Mouse (Mus musculus) gastrocnemius, adult 18-20 months (tissue): ENCODE results near the gene 4921504E06Rik. TPM values are rescaled to one million over a fixed set of nuclear protein-coding genes. Genes with fewer than 3 reads are reported as not detected.

ENCODE experiments used
- DNase-seq: peaks from one replicate; pipeline ENCODE4 v3.0.0; 2021; ENCODE audit warnings: low spot score
- total RNA-seq, 2 experiments: library from RNA; stranded (reverse); gene quantifications; 2 replicates each; pipeline ENCODE4 v1.2.3; 2021

4921504E06Rik gene
- total RNA-seq, 2 experiments from 2014 or later, result not detected

- DNase-seq, result no peak
Measured at GRCm38 (mm10) chr2:19505744-19506143, 48.0 kb downstream of the 4921504E06Rik start.

- no peak for DNase-seq
Measured at GRCm38 (mm10) chr2:19490262-19490661, 63.5 kb downstream of the 4921504E06Rik start.

DNA sequence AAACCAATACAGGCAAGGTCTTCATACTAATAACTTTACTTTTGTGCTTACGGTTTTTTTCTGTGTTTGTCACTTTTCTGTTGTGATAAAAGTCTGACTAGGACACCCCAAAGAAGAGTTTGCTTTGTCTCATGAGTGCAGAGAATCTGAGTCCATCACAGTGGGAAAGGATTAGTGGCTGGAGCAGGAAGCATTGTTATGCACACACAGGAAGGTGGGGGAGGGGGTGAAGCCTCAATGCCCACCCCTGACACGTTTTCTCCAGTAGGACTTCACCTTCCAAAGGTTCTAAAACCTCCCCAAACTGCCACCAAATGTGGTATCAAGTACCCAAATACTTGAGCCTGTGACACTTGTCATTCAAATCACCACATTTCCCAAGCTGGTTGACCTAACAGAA is 91.8 kb downstream of the 4921504E06Rik start:
- DNase-seq, result no peak

DNA sequence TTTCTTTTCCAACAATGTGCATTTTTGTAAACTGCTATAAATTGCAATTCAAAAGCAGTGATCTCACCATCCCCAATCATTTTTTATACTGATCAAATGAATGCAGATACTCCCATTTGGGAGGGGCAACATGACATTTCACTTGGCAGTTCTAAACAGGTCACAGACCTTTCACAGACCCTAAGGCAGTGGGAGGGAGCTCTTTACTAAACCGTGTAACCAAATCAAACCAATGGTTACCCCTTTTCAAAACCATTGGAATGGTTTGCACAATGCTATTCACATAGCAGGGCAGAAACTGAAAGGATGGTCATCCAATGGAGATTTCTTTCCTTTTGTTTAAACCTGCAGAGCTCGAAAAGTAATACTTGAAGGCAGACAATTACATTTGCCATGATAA is 94.9 kb downstream of the 4921504E06Rik start:
- DNase-seq, result no peak

DNA sequence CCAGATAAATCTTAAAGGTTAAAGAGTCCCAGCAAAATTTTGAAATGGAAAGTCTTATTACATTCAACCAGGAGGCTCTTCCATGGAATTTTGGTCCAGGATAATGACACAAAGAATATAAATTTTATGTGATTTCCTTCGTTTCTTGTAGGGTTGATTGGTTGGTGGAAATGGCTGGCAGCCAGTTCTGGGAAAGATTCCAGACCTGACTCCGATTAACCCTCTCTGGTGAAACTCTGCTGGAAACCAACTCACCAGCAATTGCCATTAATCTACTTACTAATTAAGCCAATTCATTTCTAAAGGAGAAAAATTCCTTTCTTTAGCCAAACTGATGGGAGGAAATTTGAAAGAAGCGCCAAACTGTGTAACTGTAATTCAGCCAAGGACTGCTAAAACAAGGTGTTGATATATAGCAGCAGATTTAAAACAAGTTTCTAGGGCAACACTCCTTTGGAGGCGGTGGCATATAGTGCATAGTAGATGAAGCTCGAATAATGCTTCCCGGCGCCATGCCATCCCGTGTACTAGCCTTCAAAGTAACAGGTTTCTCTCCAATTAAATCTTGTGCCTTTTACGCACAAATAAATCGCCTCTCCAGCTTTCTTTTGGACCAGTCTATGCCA is 97.7 kb downstream of the 4921504E06Rik start:
- no peak for DNase-seq

GRCm38 (mm10) chr2:19455228-19455627 is 98.5 kb downstream of the 4921504E06Rik start:
- DNase-seq, result no peak

DNA sequence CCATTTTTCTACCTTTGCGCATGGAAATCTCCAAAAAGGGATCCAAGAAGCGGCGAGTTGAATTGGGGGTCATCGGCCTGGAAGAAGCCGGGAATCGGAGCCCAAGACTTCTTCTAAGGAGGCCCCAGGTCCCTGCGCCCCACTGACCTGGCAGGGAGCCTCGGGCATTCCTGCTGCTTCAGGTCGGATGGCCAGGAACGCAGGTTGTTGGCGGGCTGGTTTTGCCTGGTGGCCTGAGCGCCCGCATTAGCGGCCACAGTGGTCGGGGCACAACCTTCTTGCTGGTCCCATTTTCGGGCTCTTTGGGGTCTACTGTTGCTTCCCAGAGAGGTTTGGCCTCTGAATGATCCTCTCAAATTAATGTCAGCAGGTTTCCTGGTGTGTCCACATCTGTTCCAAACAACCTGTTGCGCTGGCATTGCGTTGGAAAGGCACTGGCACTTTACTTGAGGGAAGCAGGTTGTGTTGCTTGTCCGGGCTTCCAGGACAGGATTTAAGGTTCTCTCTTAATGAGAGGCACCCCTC is 101.1 kb downstream of the 4921504E06Rik start:
- DNase-seq, result no peak

GRCm38 (mm10) chr2:19449308-19449707 is 104.4 kb downstream of the 4921504E06Rik start:
- DNase-seq, result no peak

GRCm38 (mm10) chr2:19448042-19448700 is 105.5 kb downstream of the 4921504E06Rik start:
- DNase-seq, result no peak

DNA sequence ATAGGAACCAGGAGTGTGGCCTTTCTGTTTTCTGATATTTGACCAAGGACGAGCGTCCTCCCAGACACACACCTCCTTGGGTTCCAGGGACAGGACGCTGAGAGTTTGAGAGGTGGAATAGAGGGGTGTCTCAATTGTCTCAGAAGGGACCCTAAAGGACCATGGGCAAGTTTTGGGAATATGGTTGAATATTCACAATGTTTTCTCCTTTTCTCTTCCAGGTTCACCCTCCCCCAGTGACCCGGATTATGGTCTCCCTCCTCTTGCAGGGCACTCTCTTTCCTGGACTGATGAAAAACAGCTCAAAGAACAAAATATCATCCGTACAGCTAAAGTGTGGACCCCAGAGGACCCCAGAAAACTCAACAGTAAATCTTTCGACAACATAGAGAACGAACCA is 107.0 kb downstream of the 4921504E06Rik start:
- no peak for DNase-seq

DNA sequence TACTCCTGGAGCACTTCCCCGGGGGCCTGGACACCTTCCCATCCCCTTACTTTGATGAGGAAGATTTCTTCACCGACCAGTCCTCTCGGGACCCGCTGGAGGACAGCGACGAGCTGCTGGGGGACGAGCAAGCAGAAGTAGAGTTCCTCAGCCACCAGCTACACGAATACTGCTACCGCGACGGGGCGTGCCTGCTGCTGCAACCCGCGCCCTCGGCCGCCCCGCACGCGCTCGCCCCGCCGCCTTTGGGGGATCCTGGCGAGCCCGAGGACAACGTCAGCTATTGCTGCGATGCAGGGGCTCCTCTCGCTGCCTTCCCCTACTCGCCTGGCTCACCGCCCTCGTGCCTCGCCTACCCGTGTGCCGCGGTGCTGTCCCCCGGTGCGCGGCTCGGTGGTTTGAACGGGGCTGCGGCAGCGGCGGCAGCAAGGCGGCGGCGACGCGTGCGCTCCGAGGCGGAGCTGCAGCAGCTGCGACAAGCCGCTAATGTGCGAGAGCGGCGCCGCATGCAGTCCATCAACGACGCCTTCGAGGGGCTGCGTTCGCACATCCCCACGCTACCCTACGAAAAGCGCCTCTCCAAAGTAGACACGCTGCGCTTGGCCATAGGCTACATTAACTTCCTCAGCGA is 107.7 kb downstream of the 4921504E06Rik start:
- DNase-seq, result no peak

DNA sequence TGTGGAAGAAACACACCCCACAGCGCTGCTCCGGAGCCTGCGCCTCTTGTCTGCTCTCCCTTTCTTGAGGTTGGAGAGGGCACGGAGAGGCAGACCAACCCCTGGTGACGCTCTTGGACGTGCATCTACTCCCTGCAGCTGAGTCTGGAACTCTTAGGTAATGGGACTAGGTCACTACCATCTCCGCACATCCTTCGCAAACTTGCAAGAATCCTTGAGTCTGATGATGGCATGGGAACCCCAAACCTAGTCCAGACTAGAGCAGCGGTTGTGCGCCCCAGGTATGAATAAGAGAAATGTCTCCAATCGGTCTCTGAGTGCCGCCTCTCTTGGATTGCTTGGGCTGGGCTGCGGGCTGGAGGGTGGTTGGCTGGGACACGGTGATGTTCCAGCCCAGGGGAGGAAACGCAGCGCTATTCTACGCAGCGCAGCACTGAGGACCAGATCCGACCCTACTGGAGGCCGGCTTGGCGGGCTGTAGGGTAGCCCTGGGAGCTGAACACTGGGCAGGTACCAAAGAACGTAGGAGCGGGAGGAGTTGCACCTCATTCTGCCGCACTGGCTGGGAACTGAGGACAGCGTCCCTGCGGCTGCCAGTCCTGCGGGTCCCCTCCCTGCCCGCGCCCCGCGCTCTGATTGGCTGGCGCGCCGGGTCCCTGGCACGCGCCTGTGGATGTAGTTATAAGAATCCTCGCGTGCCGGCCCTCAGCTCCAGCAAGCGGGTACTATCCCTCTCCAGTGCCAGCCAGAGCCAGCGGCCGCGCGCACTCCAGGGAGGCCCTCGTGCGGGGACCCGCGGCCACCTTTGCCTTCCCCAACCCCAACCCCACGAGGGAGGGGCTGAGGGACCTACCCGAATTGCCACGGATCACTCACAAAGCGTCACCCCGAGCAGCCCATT is 108.5 kb downstream of the 4921504E06Rik start, which contains the start of gene Ptf1a:
TSS of gene Ptf1a (plus strand) at position 733 of the 901 bp plus-strand sequence.
- DNase-seq, result no peak

GRCm38 (mm10) chr2:19444346-19444745 is 109.4 kb downstream of the 4921504E06Rik start:
- DNase-seq, result no peak

DNA sequence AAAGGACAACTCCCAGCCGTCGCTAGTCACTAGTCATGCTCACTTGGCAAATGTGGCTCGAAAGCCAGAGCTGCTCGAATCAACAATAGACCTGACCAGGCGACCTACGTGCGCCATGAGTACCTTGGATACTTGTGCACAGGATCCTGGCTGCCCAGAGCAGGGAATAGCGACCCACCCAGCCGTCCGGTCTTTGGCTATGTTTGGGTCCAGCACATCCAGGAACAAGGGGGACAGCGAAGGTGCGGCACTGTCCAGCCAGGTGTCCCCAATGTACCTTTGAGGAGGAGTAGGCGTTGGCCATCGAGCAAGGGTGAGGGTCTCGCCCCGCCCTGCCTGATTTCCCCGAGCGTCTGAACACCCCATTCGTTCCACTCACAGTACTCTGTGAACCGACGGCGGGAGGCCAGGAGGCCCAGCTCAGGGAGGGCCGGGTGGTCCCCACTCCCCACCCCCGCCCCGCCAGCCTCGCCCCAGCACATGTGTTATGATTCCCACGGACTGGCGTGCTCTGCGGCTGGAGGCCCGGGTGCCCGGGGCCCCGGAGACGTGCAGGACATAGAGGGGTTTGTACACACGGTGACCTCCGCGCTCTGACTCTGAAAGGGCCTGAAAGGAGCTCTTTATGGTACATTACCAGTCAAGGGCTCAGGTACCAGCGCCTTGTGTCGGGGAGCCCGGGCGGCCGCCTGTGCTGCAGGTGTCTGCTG is 121.9 kb downstream of the 4921504E06Rik start:
- no peak for DNase-seq

DNA sequence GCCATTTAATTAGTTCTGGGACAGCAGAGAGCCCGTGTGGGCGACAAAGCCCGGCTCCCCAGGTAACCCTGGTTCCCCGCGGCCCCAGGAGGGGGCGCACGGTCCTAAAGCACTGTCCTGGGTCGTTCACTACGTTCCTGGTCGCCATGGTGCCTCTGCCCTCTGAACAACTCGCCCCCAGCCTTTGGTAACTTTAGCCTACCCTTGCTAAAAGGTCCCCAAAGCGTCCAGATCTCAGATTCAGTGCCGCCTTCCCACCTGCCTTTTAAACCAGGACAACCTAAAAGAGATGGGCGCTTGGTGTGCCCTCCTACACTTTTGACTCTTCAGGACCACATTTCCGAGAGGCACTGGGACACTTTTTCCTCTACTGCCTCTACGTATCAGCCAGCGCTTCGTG is 122.5 kb downstream of the 4921504E06Rik start:
- no peak for DNase-seq

- DNase-seq, result no peak
Measured at GRCm38 (mm10) chr2:19430746-19431145, 123.0 kb downstream of the 4921504E06Rik start.

DNA sequence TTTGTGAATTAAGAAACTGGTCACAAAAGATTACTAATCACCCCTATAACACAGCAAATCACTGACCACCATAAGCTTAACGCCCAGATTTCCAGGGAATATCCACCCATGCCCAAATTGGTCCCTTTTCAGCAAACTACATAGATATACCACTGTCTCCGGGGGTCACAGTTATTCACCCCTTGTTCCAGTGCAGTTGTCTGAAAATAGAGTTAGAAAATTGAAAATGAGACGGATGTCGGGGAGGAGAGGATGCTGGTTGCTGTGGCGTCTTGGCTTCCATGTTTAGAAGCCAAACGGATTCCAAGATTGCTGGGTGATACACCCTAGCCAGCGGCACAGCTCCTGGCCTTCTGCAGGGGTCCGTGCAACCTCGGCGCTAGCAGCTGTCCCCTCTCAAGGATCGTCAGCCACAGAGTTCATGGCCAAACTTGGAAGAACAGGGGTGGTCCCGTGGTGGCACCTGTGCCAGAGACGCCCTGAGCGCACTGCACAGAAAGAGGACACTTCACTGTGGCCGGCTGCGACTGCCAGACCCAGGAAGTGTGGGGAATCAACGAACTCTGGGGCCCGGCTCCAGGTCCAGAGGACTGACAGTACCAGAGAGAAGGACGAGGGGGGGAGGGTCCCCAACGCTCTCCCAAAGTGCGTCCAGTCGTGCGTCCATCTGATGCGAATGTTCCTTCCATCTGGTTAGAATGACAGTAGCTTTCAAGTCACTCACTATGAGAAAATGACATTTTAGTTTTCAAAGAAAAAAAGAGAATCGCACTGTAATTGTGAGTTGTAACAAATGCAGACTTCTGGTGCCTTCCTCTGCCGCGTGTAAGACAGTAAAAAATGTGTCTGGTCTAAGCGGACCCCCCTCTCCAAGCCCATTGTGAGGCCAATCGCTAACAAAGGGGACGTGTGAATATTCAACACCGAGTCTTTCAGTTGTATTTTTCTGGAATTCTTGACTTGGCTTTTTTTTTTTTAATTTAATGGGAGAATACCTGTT is 123.7 kb downstream of the 4921504E06Rik start:
- no peak for DNase-seq

DNA sequence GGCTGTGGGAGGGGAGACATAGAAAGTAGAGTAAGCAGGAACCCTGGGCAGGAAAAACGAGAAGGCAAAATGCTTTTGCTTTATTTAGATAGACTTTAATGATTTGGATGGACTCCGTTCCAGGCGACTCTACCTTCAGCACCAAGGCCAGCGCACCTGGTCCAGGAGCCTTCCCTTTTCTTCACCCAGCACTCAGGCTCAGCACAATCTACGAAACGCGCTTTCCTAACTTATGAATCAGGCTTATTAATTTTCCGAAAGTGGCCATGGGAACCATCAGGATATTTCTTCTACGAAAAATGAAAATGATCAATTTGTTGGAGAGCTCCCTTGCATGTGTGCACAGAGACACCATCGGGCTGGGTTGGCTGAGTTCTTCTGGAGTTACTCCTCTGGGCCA is 124.7 kb downstream of the 4921504E06Rik start:
- DNase-seq, result no peak

DNA sequence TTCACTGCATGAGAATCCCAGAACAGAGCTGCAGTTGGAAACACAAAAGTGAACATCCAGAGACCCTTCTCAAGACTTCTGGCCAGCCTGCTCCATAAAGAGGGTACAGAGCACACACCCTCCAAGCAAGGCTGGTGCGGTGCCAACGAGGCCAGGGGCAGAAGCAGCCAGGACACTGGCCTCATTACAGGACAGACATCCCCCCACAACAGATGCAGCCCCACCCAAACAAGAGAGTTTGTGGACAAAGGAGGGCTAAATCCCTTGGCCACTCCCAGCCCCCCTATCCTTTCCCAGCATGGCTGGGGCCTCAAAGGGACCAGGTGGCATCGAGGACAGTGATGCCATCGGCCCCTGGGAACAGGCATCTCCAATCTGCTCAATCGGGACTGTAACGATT is 130.6 kb downstream of the 4921504E06Rik start:
- DNase-seq, result no peak

DNA sequence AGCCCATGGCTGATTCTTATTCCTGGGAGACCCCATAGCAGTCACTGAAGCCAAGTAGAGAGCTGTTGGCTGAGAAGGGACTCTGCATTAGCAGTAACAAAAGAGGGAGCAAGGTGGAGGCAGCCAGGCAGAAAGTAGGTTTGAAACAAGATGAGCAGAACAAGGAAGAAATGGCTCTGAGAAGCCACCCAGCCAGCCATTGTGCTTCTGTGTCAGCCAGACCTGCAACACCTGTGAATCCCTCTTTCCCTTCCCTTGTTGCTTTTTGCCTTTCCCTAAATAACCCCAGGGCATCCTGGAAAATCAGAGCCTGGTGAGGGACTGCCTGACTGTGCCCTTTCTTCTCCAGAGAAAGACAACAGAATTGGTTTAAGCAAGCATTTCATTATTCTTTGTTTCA is 131.5 kb downstream of the 4921504E06Rik start:
- DNase-seq, result no peak
